Mouse (Mus musculus) stomach, embryonic 16.5 days (tissue): ENCODE results near the gene Lrrc28. TPM values are rescaled to one million over a fixed set of nuclear protein-coding genes. Genes with fewer than 3 reads are reported as not detected.

ENCODE experiments used
- ATAC-seq: fragments of 200-750 bp; cut with Nextera tagmentation; 2 replicates; pipeline ENCODE4 v1.8.0; 2017; ENCODE audit warnings: moderate number of reproducible peaks, moderate TSS enrichment; ENCODE audit not compliant: insufficient read depth, low FRiP score
- H3K27ac ChIP-seq: fragments of 300-500 bp; sonication (generic); 2 replicates; pipeline ENCODE4 v1.5.1; 2014; ENCODE audit warnings: low read length
- H3K27me3 ChIP-seq: fragments of 300-500 bp; sonication (generic); 2 replicates; pipeline ENCODE4 v1.6.1; 2014; ENCODE audit warnings: low read length, control low read depth, mixed read lengths; ENCODE audit not compliant: control insufficient read depth, insufficient read depth
- H3K36me3 ChIP-seq: fragments of 300-500 bp; sonication (generic); 2 replicates; pipeline ENCODE4 v1.6.1; 2014; ENCODE audit warnings: low read length; ENCODE audit not compliant: control insufficient read depth, insufficient read depth
- H3K4me1 ChIP-seq: fragments of 300-500 bp; sonication (generic); 2 replicates; pipeline ENCODE4 v1.6.1; 2014; ENCODE audit warnings: low read length, control low read depth, mixed read lengths; ENCODE audit not compliant: control insufficient read depth, insufficient read depth
- H3K4me2 ChIP-seq: fragments of 300-500 bp; sonication (generic); 2 replicates; pipeline ENCODE4 v1.6.1; 2014; ENCODE audit warnings: low read depth, low read length, mixed read lengths
- H3K4me3 ChIP-seq: fragments of 300-500 bp; sonication (generic); replicated peaks from 2 replicates; pipeline ENCODE4 v1.5.1; 2014; ENCODE audit warnings: mild to moderate bottlenecking, low read length
- H3K9ac ChIP-seq: fragments of 300-500 bp; sonication (generic); 2 replicates; pipeline ENCODE4 v1.6.1; 2014; ENCODE audit warnings: low read length
- H3K9me3 ChIP-seq: fragments of 300-500 bp; sonication (generic); replicated peaks from 2 replicates; pipeline ENCODE4 v1.6.1; 2016; ENCODE audit warnings: low read length, control low read depth; ENCODE audit not compliant: control insufficient read depth
- WGBS: fragments of 180-500 bp; shearing (Covaris S2); extraction: QIAGEN DNeasy Blood & Tissue Kit; methylation state at CpG from one replicate; pipeline ENCODE4 v1.1.7; 2014; 5-methylcytosine and 5-hydroxymethylcytosine counted together
- polyA plus RNA-seq: library from polyadenylated mRNA; unstranded; fragments of >200 nt; fragmentation: Nextera tagmentation; extraction: Ambion mirVana; gene quantifications from 2 replicates; pipeline ENCODE4 v1.2.1, GENCODE M21; 2015

Gene Lrrc28
- polyA plus RNA-seq, 1 experiment from 2014 or later, result 22.3 TPM

GRCm38 (mm10) chr7:67678878-67679499 is 33.9 kb upstream of the Lrrc28 start:
- H3K9ac ChIP-seq, result no peak overlapping the region
- WGBS, result 62% methylated on average over 16 of the region's 16 CpGs
- H3K27ac ChIP-seq, result peak overlapping the region; percentile 55
- no peaks in the 10 kb centered on the region for H3K27me3 ChIP-seq
- no peaks in the 10 kb centered on the region; the same call in 1 of the 2 replicates for H3K4me1 ChIP-seq
- no peak overlapping the region for H3K4me3 ChIP-seq
- peak; percentile 61 for ATAC-seq
- H3K9me3 ChIP-seq, result no peaks in the 10 kb centered on the region
- H3K36me3 ChIP-seq, result no peaks in the 10 kb centered on the region
- H3K4me2 ChIP-seq, result no peak overlapping the region

GRCm38 (mm10) chr7:67673656-67674055 is 28.6 kb upstream of the Lrrc28 start:
- ATAC-seq, result no peak
- H3K36me3 ChIP-seq, result peaks cover 6% of the 10 kb centered on the region
- no peaks in the 10 kb centered on the region for H3K27me3 ChIP-seq
- H3K4me1 ChIP-seq, result no peaks in the 10 kb centered on the region
- no peak overlapping the region for H3K4me2 ChIP-seq
- 77% methylated on average over 5 of the region's 5 CpGs for WGBS
- no peak overlapping the region for H3K4me3 ChIP-seq
- no peak overlapping the region for H3K9ac ChIP-seq
- H3K27ac ChIP-seq, result no peak overlapping the region
- no peaks in the 10 kb centered on the region for H3K9me3 ChIP-seq

GRCm38 (mm10) chr7:67672650-67673049 is 27.6 kb upstream of the Lrrc28 start:
- Histone ChIP-seq H3K9ac (no peak overlapping the region), H3K4me2 (no peak overlapping the region), H3K36me3 (peaks cover 6% of the 10 kb centered on the region), H3K27me3 (no peaks in the 10 kb centered on the region), H3K27ac (no peak overlapping the region), H3K4me1 (no peaks in the 10 kb centered on the region), H3K4me3 (no peak overlapping the region), H3K9me3 (no peaks in the 10 kb centered on the region)
- WGBS, result 8% methylated on average over 10 of the region's 10 CpGs
- ATAC-seq, result peak; percentile 68; the same call in 1 of the 2 replicates

- peaks cover 6% of the 10 kb centered on the region for H3K36me3 ChIP-seq
- H3K4me3 ChIP-seq, result no peak overlapping the region
Measured at GRCm38 (mm10) chr7:67670965-67671364, 25.9 kb upstream of the Lrrc28 start.

GRCm38 (mm10) chr7:67663981-67664694 is 19.1 kb upstream of the Lrrc28 start:
- Histone ChIP-seq H3K36me3 (0 out of 2 replicates have a peak, but pooled peaks cover 4% of the 10 kb centered on the region), H3K4me3 (no peak overlapping the region), H3K4me1 (no peaks in the 10 kb centered on the region; the same call in 1 of the 2 replicates), H3K27ac (peak overlapping the region; percentile 57), H3K4me2 (no peak overlapping the region), H3K9ac (no peak overlapping the region), H3K27me3 (no peaks in the 10 kb centered on the region), H3K9me3 (no peaks in the 10 kb centered on the region)
- 73% methylated on average over 14 of the region's 14 CpGs for WGBS
- ATAC-seq, result peak; percentile 59

More at GRCm38 (mm10) chr7:67670965-67671364, 25.9 kb upstream of the Lrrc28 start:
- Histone ChIP-seq H3K27me3 (no peaks in the 10 kb centered on the region), H3K9ac (no peak overlapping the region), H3K9me3 (no peaks in the 10 kb centered on the region), H3K4me2 (no peak overlapping the region), H3K4me1 (no peaks in the 10 kb centered on the region), H3K27ac (no peak overlapping the region)
- ATAC-seq, result no peak
- 90% methylated on average over 1 of the region's 1 CpGs for WGBS

GRCm38 (mm10) chr7:67662424-67662823 is 17.4 kb upstream of the Lrrc28 start:
- Histone ChIP-seq H3K9me3 (0 out of 2 replicates have a peak, but pooled peaks cover 2% of the 10 kb centered on the region), H3K36me3 (0 out of 2 replicates have a peak, but pooled peaks cover 4% of the 10 kb centered on the region), H3K9ac (no peak overlapping the region), H3K27me3 (no peaks in the 10 kb centered on the region), H3K27ac (no peak overlapping the region), H3K4me2 (no peak overlapping the region), H3K4me3 (no peak overlapping the region), H3K4me1 (no peaks in the 10 kb centered on the region; the same call in 1 of the 2 replicates)
- 72% methylated on average over 5 of the region's 5 CpGs for WGBS
- no peak for ATAC-seq

- Histone ChIP-seq H3K4me3 (no peak overlapping the region), H3K9ac (no peak overlapping the region), H3K4me1 (peaks cover 10% of the 10 kb centered on the region; the same call in 1 of the 2 replicates), H3K27ac (no peak overlapping the region), H3K36me3 (no peaks in the 10 kb centered on the region), H3K27me3 (no peaks in the 10 kb centered on the region), H3K4me2 (no peak overlapping the region), H3K9me3 (0 out of 2 replicates have a peak, but pooled peaks cover 2% of the 10 kb centered on the region)
- no peak for ATAC-seq
- WGBS, result 85% methylated on average over 4 of the region's 4 CpGs
Measured at GRCm38 (mm10) chr7:67658110-67658509, 13.0 kb upstream of the Lrrc28 start.

GRCm38 (mm10) chr7:67655186-67655585 is 10.1 kb upstream of the Lrrc28 start:
- H3K9ac ChIP-seq, result 0 out of 2 replicates have a peak overlapping the region, but pooled peaks have one; percentile 7
- H3K4me1 ChIP-seq, result peaks cover 10% of the 10 kb centered on the region; the same call in 1 of the 2 replicates
- no peaks in the 10 kb centered on the region for H3K36me3 ChIP-seq
- WGBS, result 26% methylated on average over 1 of the region's 1 CpGs
- H3K4me2 ChIP-seq, result no peak overlapping the region
- ATAC-seq, result peak; percentile 74; the same call in 1 of the 2 replicates
- H3K4me3 ChIP-seq, result no peak overlapping the region
- peak overlapping the region; percentile 46; the same call in 1 of the 2 replicates for H3K27ac ChIP-seq
- H3K27me3 ChIP-seq, result no peaks in the 10 kb centered on the region
- 0 out of 2 replicates have a peak, but pooled peaks cover 2% of the 10 kb centered on the region for H3K9me3 ChIP-seq

GRCm38 (mm10) chr7:67654668-67655067 is 9.6 kb upstream of the Lrrc28 start:
- WGBS, result 51% methylated on average over 7 of the region's 7 CpGs
- Histone ChIP-seq H3K4me2 (no peak overlapping the region), H3K36me3 (no peaks in the 10 kb centered on the region), H3K27me3 (no peaks in the 10 kb centered on the region), H3K9ac (no peak overlapping the region), H3K27ac (0 out of 2 replicates have a peak overlapping the region, but pooled peaks have one; percentile 46), H3K4me1 (peaks cover 15% of the 10 kb centered on the region), H3K9me3 (0 out of 2 replicates have a peak, but pooled peaks cover 2% of the 10 kb centered on the region), H3K4me3 (no peak overlapping the region)
- peak; percentile 33; the same call in 1 of the 2 replicates for ATAC-seq
